Mouse (Mus musculus) heart, embryonic 12.5 days (tissue): ENCODE measurements at regions not wholly inside any gene's neighbourhood (a gene's known extent, or its start where the extent isn't known, plus 50 kb on each side); places are given as distances from the start of the nearest gene placed in this dataset.
A peak's percentile ranks its signal among the peaks of the same experiment; 100 is the strongest.
"Not testable (repeated sequence)": the region's sequence is repeated elsewhere in the genome, so short reads cannot be mapped to it uniquely, and the experiment has no call there.

Source experiments
- ATAC-seq: fragments of 200-750 bp; cut with Nextera tagmentation; 2 replicates; pipeline ENCODE4 v1.8.0; 2017; ENCODE audit warnings: moderate TSS enrichment, moderate library complexity; ENCODE audit not compliant: insufficient number of reproducible peaks, low FRiP score
- H3K27ac ChIP-seq: fragments of 300-500 bp; sonication (generic); 2 replicates; pipeline ENCODE4 v1.5.1; 2016; ENCODE audit warnings: mild to moderate bottlenecking, moderate library complexity; ENCODE audit not compliant: poor library complexity, severe bottlenecking
- H3K27me3 ChIP-seq: fragments of 300-500 bp; sonication (generic); replicated peaks from 2 replicates; pipeline ENCODE4 v1.6.1; 2016; ENCODE audit warnings: mild to moderate bottlenecking, moderate library complexity
- H3K36me3 ChIP-seq: fragments of 300-500 bp; sonication (generic); 2 replicates; pipeline ENCODE4 v1.6.1; 2016; ENCODE audit warnings: mild to moderate bottlenecking, moderate library complexity
- H3K4me1 ChIP-seq: fragments of 300-500 bp; sonication (generic); replicated peaks from 2 replicates; pipeline ENCODE4 v1.6.1; 2016; ENCODE audit warnings: mild to moderate bottlenecking
- H3K4me2 ChIP-seq: fragments of 300-500 bp; sonication (generic); 2 replicates; pipeline ENCODE4 v1.6.1; 2016; ENCODE audit warnings: mild to moderate bottlenecking, moderate library complexity
- H3K4me3 ChIP-seq: fragments of 300-500 bp; sonication (generic); 2 replicates; pipeline ENCODE4 v1.5.1; 2016; ENCODE audit warnings: mild to moderate bottlenecking
- H3K9ac ChIP-seq: fragments of 300-500 bp; sonication (generic); 2 replicates; pipeline ENCODE4 v1.6.1; 2016; ENCODE audit warnings: mild to moderate bottlenecking, moderate library complexity
- H3K9me3 ChIP-seq: fragments of 300-500 bp; sonication (generic); replicated peaks from 2 replicates; pipeline ENCODE4 v1.6.1; 2016; ENCODE audit warnings: mild to moderate bottlenecking, moderate library complexity
- WGBS: fragments of 180-500 bp; shearing (Covaris S2); methylation state at CpG from one replicate; pipeline ENCODE4 v1.1.7; 2016; 5-methylcytosine and 5-hydroxymethylcytosine counted together

DNA sequence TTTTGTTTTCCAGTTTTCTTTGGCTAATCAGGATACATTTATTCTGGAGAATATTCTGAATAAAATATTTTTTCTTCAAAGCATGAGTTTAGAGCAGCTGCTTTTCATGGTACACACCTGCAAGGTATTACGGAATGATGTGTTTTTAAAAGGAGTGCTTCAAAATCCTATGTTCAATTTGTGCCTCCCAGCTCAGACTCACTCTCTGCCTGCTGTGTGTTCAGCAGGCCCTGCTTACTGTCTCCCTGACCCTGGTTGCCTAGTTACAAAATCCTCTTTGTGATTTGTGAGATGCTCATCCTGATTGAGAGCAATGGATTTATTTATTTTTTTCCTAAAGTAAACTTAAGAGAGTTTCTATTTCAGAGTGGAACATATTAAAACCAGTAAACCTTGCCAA, 115.7 kb downstream of the Pcdh18 start:
- Histone ChIP-seq H3K4me3 (no peak overlapping the region), H3K36me3 (no peaks in the 10 kb centered on the region), H3K27ac (peak overlapping the region; percentile 79), H3K4me2 (no peak overlapping the region), H3K9me3 (no peaks in the 10 kb centered on the region), H3K27me3 (no peaks in the 10 kb centered on the region), H3K4me1 (no peaks in the 10 kb centered on the region), H3K9ac (no peak overlapping the region)
- no peak for ATAC-seq
- 74% methylated on average over 1 of the region's 1 CpGs for WGBS

- H3K4me2 ChIP-seq: no peak overlapping the region
- ATAC-seq: no peak
- WGBS: 85% methylated on average over 2 of the region's 2 CpGs
Observed at GRCm38 (mm10) chr3:49638601-49639000, 118.5 kb downstream of the Pcdh18 start.

DNA sequence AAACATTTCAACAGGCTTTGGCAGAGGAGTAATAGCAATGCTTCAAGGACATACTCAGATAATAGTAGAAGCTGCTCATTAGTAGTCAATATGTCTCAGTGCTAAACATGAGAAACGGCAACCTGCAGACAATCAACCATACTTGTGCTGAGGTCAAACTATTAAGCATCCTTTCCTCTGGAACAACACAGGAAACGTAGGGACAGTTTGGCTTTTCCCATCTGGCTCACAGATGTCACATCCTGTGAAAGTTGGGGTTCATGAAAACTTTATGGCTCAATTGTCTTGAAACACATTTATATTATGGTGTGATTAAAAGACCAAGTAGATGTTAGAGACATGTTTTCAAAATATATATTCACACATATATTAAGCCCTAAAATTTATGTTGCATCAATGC, 120.4 kb downstream of the Pcdh18 start:
- Histone ChIP-seq H3K4me3 (no peak overlapping the region), H3K27ac (no peak overlapping the region), H3K36me3 (no peaks in the 10 kb centered on the region), H3K4me2 (no peak overlapping the region), H3K9me3 (no peaks in the 10 kb centered on the region), H3K9ac (no peak overlapping the region), H3K27me3 (no peaks in the 10 kb centered on the region), H3K4me1 (no peaks in the 10 kb centered on the region)
- no peak for ATAC-seq
- 59% methylated on average over 2 of the region's 2 CpGs for WGBS

More at GRCm38 (mm10) chr3:49638601-49639000, 118.5 kb downstream of the Pcdh18 start:
- Histone ChIP-seq H3K27me3 (no peaks in the 10 kb centered on the region), H3K9me3 (no peaks in the 10 kb centered on the region), H3K36me3 (no peaks in the 10 kb centered on the region), H3K4me3 (no peak overlapping the region), H3K4me1 (no peaks in the 10 kb centered on the region), H3K27ac (no peak overlapping the region), H3K9ac (no peak overlapping the region)

GRCm38 (mm10) chr3:49592706-49593451, 164.2 kb downstream of the Pcdh18 start:
- 64% methylated on average over 9 of the region's 9 CpGs for WGBS
- H3K4me2 ChIP-seq: no peak overlapping the region
- H3K27ac ChIP-seq: no peak overlapping the region; the same call in 1 of the 2 replicates
- no peaks in the 10 kb centered on the region for H3K4me1 ChIP-seq
- no peaks in the 10 kb centered on the region for H3K36me3 ChIP-seq
- no peaks in the 10 kb centered on the region for H3K9me3 ChIP-seq
- no peak overlapping the region for H3K9ac ChIP-seq
- H3K4me3 ChIP-seq: no peak overlapping the region
- ATAC-seq: no peak
- H3K27me3 ChIP-seq: no peaks in the 10 kb centered on the region

DNA sequence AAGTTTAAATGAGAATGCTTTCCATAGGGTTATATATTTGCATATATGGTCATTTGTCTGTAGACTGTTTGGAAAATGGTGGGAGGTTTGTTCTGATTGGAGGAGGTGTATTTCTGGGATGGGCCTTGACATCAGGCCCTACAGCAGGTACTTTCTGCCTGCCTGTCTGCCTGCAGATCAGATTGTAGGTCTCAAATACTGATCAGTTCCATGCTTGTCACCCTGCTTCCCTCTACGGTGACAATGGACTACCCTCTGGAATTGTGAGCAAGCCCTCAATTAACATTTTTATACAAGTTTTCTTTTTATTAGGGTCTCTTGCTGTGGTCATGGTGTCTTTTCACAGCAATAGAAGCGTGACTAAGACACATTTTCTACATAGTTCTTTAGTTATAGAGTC, 166.9 kb downstream of the Pcdh18 start:
- H3K9me3 ChIP-seq: no peaks in the 10 kb centered on the region
- no peak overlapping the region for H3K4me2 ChIP-seq
- WGBS: 82% methylated on average over 2 of the region's 2 CpGs
- H3K36me3 ChIP-seq: no peaks in the 10 kb centered on the region
- H3K9ac ChIP-seq: no peak overlapping the region
- ATAC-seq: no peak
- no peak overlapping the region for H3K27ac ChIP-seq
- no peak overlapping the region for H3K4me3 ChIP-seq
- no peaks in the 10 kb centered on the region for H3K27me3 ChIP-seq
- H3K4me1 ChIP-seq: peaks cover 4% of the 10 kb centered on the region; the same call in 1 of the 2 replicates

- H3K4me2 ChIP-seq: no peak overlapping the region
- no peak for ATAC-seq
- no peaks in the 10 kb centered on the region for H3K9me3 ChIP-seq
- no peaks in the 10 kb centered on the region for H3K27me3 ChIP-seq
- H3K36me3 ChIP-seq: no peaks in the 10 kb centered on the region
- H3K4me3 ChIP-seq: no peak overlapping the region
- whole genome bisulfite sequencing: 78% methylated on average over 6 of the region's 6 CpGs
- H3K4me1 ChIP-seq: peaks cover 4% of the 10 kb centered on the region; the same call in 1 of the 2 replicates
- no peak overlapping the region for H3K9ac ChIP-seq
- no peak overlapping the region for H3K27ac ChIP-seq
Observed at GRCm38 (mm10) chr3:49586531-49587168, 170.5 kb downstream of the Pcdh18 start.

DNA sequence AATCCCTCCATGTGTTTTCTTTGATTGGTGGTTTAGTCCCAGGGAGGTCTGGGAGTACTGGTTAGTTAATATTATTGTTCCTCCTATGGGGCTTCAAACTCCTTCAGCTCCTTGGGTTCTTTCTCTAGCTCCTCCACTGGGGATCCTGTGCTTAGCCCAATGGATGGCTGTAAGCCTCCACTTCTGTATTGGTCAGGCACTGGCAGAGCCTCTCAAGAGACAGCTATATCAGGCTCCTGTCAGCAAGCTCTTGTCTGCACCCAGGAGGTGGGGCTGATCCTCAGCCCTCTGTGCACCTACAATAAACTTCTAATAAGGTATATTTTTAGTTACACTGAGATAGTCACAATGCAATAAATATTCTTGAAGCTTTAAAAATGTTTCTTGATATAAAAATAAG, 171.2 kb downstream of the Pcdh18 start:
- not testable (repeated sequence) for H3K4me2 ChIP-seq, H3K4me3 ChIP-seq, ATAC-seq, H3K9me3 ChIP-seq, H3K27me3 ChIP-seq, H3K27ac ChIP-seq, H3K4me1 ChIP-seq, H3K9ac ChIP-seq, H3K36me3 ChIP-seq

DNA sequence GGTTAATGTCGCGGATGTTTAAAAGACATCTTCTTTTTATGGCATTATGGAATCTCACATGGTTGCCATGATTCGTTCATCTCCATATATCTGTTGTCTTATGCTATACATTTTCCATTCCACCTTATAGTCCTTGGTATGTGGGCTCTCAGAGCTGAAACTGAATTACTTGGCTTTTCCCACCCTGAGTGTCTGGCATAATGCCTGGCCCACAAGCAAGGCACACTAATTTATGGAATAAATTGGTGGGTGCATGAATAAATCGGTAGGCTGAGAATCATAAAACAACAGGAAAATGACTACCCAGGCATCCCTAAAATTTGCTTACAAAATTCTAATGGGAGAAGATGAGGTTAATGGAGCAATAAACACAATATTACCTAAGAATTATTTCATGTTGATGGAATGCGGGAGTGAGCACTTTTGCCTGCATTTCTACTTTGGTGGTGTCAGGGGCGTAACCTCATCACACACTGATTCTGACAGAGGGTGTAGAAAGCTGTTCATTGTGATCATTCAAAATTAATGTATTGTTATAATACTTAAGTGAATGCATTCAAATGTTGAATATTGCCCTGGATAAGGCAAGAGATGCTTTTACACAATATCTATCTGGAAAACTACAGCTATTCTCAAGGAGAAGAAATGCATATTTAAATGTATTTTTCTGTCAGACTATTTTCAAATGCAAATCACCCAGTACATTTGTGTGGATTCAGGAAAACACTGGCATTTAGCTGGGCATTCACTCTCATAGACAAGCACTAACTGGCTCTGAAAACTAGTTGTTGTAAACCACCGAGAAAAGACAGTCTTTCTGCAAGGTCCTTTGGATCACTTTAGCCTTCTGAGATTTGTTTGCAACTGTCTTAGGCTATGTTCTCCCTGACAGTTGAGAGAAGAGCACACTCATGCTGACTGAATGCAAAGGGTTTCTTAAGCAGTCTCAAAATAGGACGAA, 190.1 kb downstream of the Pcdh18 start:
- ATAC-seq: no peak
- H3K9ac ChIP-seq: no peak overlapping the region
- no peaks in the 10 kb centered on the region for H3K4me1 ChIP-seq
- H3K27me3 ChIP-seq: no peaks in the 10 kb centered on the region
- no peak overlapping the region for H3K27ac ChIP-seq
- H3K4me2 ChIP-seq: no peak overlapping the region
- H3K4me3 ChIP-seq: no peak overlapping the region
- 79% methylated on average over 8 of the region's 8 CpGs for WGBS
- H3K36me3 ChIP-seq: no peaks in the 10 kb centered on the region
- no peaks in the 10 kb centered on the region for H3K9me3 ChIP-seq

GRCm38 (mm10) chr3:49527642-49528041, 229.5 kb downstream of the Pcdh18 start:
- ATAC-seq: no peak
- H3K9me3 ChIP-seq: no peaks in the 10 kb centered on the region
- no peaks in the 10 kb centered on the region for H3K4me1 ChIP-seq
- no peak overlapping the region for H3K27ac ChIP-seq
- H3K4me3 ChIP-seq: no peak overlapping the region
- H3K36me3 ChIP-seq: no peaks in the 10 kb centered on the region
- no peak overlapping the region for H3K4me2 ChIP-seq
- no peaks in the 10 kb centered on the region for H3K27me3 ChIP-seq
- H3K9ac ChIP-seq: no peak overlapping the region

DNA sequence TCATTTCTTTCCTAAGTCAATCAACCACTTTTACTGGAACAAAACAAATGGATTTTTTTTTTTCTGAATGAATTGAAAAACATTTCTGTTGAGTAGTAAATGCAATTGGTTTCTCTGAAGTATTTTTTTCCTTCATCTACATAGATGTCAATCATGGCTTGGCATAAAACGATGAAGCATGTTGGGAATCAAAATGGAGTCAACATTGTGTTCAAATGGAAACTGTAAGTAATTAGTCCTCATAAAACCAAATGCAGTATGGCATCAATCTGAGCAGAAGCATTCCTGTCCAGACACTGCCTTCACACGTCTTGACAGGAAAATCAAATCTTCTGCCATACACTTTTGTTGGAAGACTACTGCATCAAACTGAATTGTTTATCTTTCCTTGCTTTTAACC, 237.0 kb downstream of the Pcdh18 start:
- H3K27me3 ChIP-seq: no peaks in the 10 kb centered on the region
- H3K9ac ChIP-seq: no peak overlapping the region
- ATAC-seq: no peak
- H3K4me2 ChIP-seq: no peak overlapping the region
- H3K36me3 ChIP-seq: no peaks in the 10 kb centered on the region
- H3K4me1 ChIP-seq: no peaks in the 10 kb centered on the region
- H3K4me3 ChIP-seq: no peak overlapping the region
- H3K9me3 ChIP-seq: no peaks in the 10 kb centered on the region
- WGBS: 73% methylated on average over 2 of the region's 2 CpGs
- H3K27ac ChIP-seq: no peak overlapping the region

GRCm38 (mm10) chr3:49504581-49504980, 252.5 kb downstream of the Pcdh18 start:
- H3K4me2 ChIP-seq: no peak overlapping the region
- no peaks in the 10 kb centered on the region for H3K4me1 ChIP-seq
- no peaks in the 10 kb centered on the region for H3K27me3 ChIP-seq
- H3K9me3 ChIP-seq: no peaks in the 10 kb centered on the region
- H3K4me3 ChIP-seq: no peak overlapping the region
- no peak for ATAC-seq
- no peak overlapping the region for H3K9ac ChIP-seq
- no peak overlapping the region for H3K27ac ChIP-seq
- 66% methylated on average over 6 of the region's 6 CpGs for WGBS
- H3K36me3 ChIP-seq: no peaks in the 10 kb centered on the region
